Mouse (Mus musculus) yolk sac, embryonic 10.5 days (tissue): ENCODE measurements around the gene Igf2.
A peak's percentile ranks its signal among the peaks of the same experiment; 100 is the strongest.

Source experiments
- DNase-seq: peaks from one replicate; pipeline ENCODE4 v3.0.0-alpha.2; 2017; ENCODE audit warnings: low spot score

Igf2 gene

GRCm38 (mm10) chr7:142659181-142659681 lies 7.4 kb downstream of the Igf2 start:
- DNase-seq = no peak

- peak; percentile 55 for DNase-seq
Measured at GRCm38 (mm10) chr7:142658681-142659180, 7.9 kb downstream of the Igf2 start.

GRCm38 (mm10) chr7:142657821-142658614 lies 8.6 kb downstream of the Igf2 start:
- peak; percentile 69 for DNase-seq

GRCm38 (mm10) chr7:142657341-142657791 lies 9.2 kb downstream of the Igf2 start:
- DNase-seq = peak; percentile 84

- peak; percentile 87 for DNase-seq
Measured at GRCm38 (mm10) chr7:142656055-142656454, 10.6 kb downstream of the Igf2 start.

- peak; percentile 11 for DNase-seq
Measured at GRCm38 (mm10) chr7:142655633-142656032, 11.0 kb downstream of the Igf2 start.

GRCm38 (mm10) chr7:142653726-142654125 lies 12.9 kb downstream of the Igf2 start:
- DNase-seq = peak; percentile 36

GRCm38 (mm10) chr7:142646676-142647075 lies 19.9 kb downstream of the Igf2 start:
- no peak for DNase-seq

GRCm38 (mm10) chr7:142645045-142645444 lies 21.6 kb downstream of the Igf2 start:
- peak; percentile 27 for DNase-seq

GRCm38 (mm10) chr7:142636178-142636577 lies 30.4 kb downstream of the Igf2 start:
- DNase-seq = no peak

- DNase-seq = no peak
Measured at GRCm38 (mm10) chr7:142630691-142631090, 35.9 kb downstream of the Igf2 start.

GRCm38 (mm10) chr7:142629806-142630205 lies 36.8 kb downstream of the Igf2 start:
- no peak for DNase-seq

- DNase-seq = no peak
Measured at GRCm38 (mm10) chr7:142622180-142622579, 44.4 kb downstream of the Igf2 start.

GRCm38 (mm10) chr7:142613077-142613476 lies 53.5 kb downstream of the Igf2 start:
- no peak for DNase-seq

GRCm38 (mm10) chr7:142610627-142611406 lies 55.8 kb downstream of the Igf2 start:
- DNase-seq = peak; percentile 85

GRCm38 (mm10) chr7:142600921-142601320 lies 65.7 kb downstream of the Igf2 start:
- no peak for DNase-seq
